Mouse (Mus musculus) limb, embryonic 13.5 days (tissue): ENCODE measurements around the gene Mast4. TPM values are rescaled to one million over a fixed set of nuclear protein-coding genes. Genes with fewer than 3 reads are reported as not detected.

Source experiments
- ATAC-seq: fragments of 200-750 bp; cut with Nextera tagmentation; 2 replicates; pipeline ENCODE4 v1.8.0; 2017; ENCODE audit warnings: low read depth, moderate number of reproducible peaks, moderate TSS enrichment; ENCODE audit not compliant: low FRiP score
- H3K27ac ChIP-seq: fragments of 300-500 bp; sonication (generic); 2 replicates; pipeline ENCODE4 v1.5.1; 2015; ENCODE audit warnings: inconsistent platforms, mild to moderate bottlenecking, moderate library complexity
- H3K27me3 ChIP-seq: fragments of 300-500 bp; sonication (generic); 2 replicates; pipeline ENCODE4 v1.6.1; 2015; ENCODE audit warnings: mild to moderate bottlenecking, inconsistent platforms
- H3K36me3 ChIP-seq: fragments of 300-500 bp; sonication (generic); 2 replicates; pipeline ENCODE4 v1.6.1; 2015; ENCODE audit warnings: inconsistent platforms, mild to moderate bottlenecking, moderate library complexity
- H3K4me1 ChIP-seq: fragments of 300-500 bp; sonication (generic); 2 replicates; pipeline ENCODE4 v1.6.1; 2015; ENCODE audit warnings: inconsistent platforms
- H3K4me2 ChIP-seq: fragments of 300-500 bp; sonication (generic); replicated peaks from 2 replicates; pipeline ENCODE4 v1.6.1; 2015; ENCODE audit warnings: inconsistent platforms, mild to moderate bottlenecking, moderate library complexity
- H3K4me3 ChIP-seq: fragments of 300-500 bp; sonication (generic); 2 replicates; pipeline ENCODE4 v1.5.1; 2015; ENCODE audit warnings: moderate library complexity, mild to moderate bottlenecking, inconsistent platforms
- H3K9ac ChIP-seq: fragments of 300-500 bp; sonication (generic); 2 replicates; pipeline ENCODE4 v1.6.1; 2015; ENCODE audit warnings: mild to moderate bottlenecking, inconsistent platforms
- H3K9me3 ChIP-seq: fragments of 300-500 bp; sonication (generic); 2 replicates; pipeline ENCODE4 v1.6.1; 2016; ENCODE audit warnings: inconsistent platforms
- WGBS: fragments of 180-500 bp; shearing (Covaris S2); methylation state at CpG from one replicate; pipeline ENCODE4 v1.1.7; 2015; 5-methylcytosine and 5-hydroxymethylcytosine counted together
- polyA plus RNA-seq: library from polyadenylated mRNA; unstranded; fragments of >200 nt; fragmentation: Nextera tagmentation; extraction: Ambion mirVana; gene quantifications from 2 replicates; pipeline ENCODE4 v1.2.1, GENCODE M21; 2015

The Mast4 gene
- polyA plus RNA-seq, 1 experiment from 2014 or later: 23.2 TPM

GRCm38 (mm10) chr13:102900083-102900420 lies 434.2 kb downstream of the Mast4 start:
- 45% methylated on average over 2 of the region's 2 CpGs for WGBS
- Histone ChIP-seq H3K9me3 (no peaks in the 10 kb centered on the region), H3K27ac (no peak overlapping the region), H3K9ac (no peak overlapping the region), H3K4me3 (no peak overlapping the region), H3K27me3 (no peaks in the 10 kb centered on the region), H3K4me1 (peaks cover 57% of the 10 kb centered on the region), H3K4me2 (no peak overlapping the region), H3K36me3 (no peaks in the 10 kb centered on the region)
- no peak for ATAC-seq

- Histone ChIP-seq H3K9ac (no peak overlapping the region), H3K4me1 (peaks cover 60% of the 10 kb centered on the region), H3K27me3 (no peaks in the 10 kb centered on the region), H3K4me2 (peak overlapping the region; percentile 16; the same call in 1 of the 2 replicates), H3K9me3 (no peaks in the 10 kb centered on the region), H3K27ac (0 out of 2 replicates have a peak overlapping the region, but pooled peaks have one; percentile 44), H3K4me3 (no peak overlapping the region), H3K36me3 (no peaks in the 10 kb centered on the region)
- WGBS: 65% methylated on average over 9 of the region's 9 CpGs
- peak; percentile 29; the same call in 1 of the 2 replicates for ATAC-seq
These were observed 434.8 kb downstream of the Mast4 start for GRCm38 (mm10) chr13:102899253-102900082.

GRCm38 (mm10) chr13:102898374-102899131 lies 435.7 kb downstream of the Mast4 start:
- Histone ChIP-seq H3K27ac (peak overlapping the region; percentile 44; the same call in 1 of the 2 replicates), H3K4me1 (peaks cover 60% of the 10 kb centered on the region), H3K9ac (no peak overlapping the region), H3K27me3 (no peaks in the 10 kb centered on the region), H3K36me3 (no peaks in the 10 kb centered on the region), H3K9me3 (no peaks in the 10 kb centered on the region), H3K4me2 (peak overlapping the region; percentile 16; the same call in 1 of the 2 replicates), H3K4me3 (no peak overlapping the region)
- 43% methylated on average over 15 of the region's 15 CpGs for WGBS
- ATAC-seq: peak; percentile 22; the same call in 1 of the 2 replicates

GRCm38 (mm10) chr13:102896322-102896721 lies 438.0 kb downstream of the Mast4 start:
- Histone ChIP-seq H3K9ac (no peak overlapping the region), H3K36me3 (no peaks in the 10 kb centered on the region), H3K27me3 (no peaks in the 10 kb centered on the region), H3K27ac (no peak overlapping the region), H3K4me2 (no peak overlapping the region), H3K4me1 (peaks cover 64% of the 10 kb centered on the region), H3K9me3 (no peaks in the 10 kb centered on the region), H3K4me3 (no peak overlapping the region)
- ATAC-seq: no peak

- no peak overlapping the region for H3K9ac ChIP-seq
- H3K4me3 ChIP-seq: no peak overlapping the region
- peaks cover 60% of the 10 kb centered on the region for H3K4me1 ChIP-seq
- H3K36me3 ChIP-seq: no peaks in the 10 kb centered on the region
- H3K4me2 ChIP-seq: no peak overlapping the region
- WGBS: 69% methylated on average over 6 of the region's 6 CpGs
- ATAC-seq: no peak
- H3K9me3 ChIP-seq: no peaks in the 10 kb centered on the region
- no peaks in the 10 kb centered on the region for H3K27me3 ChIP-seq
- no peak overlapping the region for H3K27ac ChIP-seq
These were observed 438.4 kb downstream of the Mast4 start for GRCm38 (mm10) chr13:102895894-102896293.

- Histone ChIP-seq H3K36me3 (no peaks in the 10 kb centered on the region), H3K27ac (no peak overlapping the region)
These were observed 439.7 kb downstream of the Mast4 start for GRCm38 (mm10) chr13:102894287-102895234.

GRCm38 (mm10) chr13:102892783-102893182 lies 441.5 kb downstream of the Mast4 start:
- WGBS: 82% methylated on average over 3 of the region's 3 CpGs
- Histone ChIP-seq H3K4me2 (no peak overlapping the region), H3K27ac (no peak overlapping the region), H3K4me1 (peaks cover 47% of the 10 kb centered on the region), H3K4me3 (no peak overlapping the region), H3K9ac (no peak overlapping the region), H3K27me3 (no peaks in the 10 kb centered on the region), H3K36me3 (no peaks in the 10 kb centered on the region), H3K9me3 (no peaks in the 10 kb centered on the region)
- no peak for ATAC-seq

More at GRCm38 (mm10) chr13:102894287-102895234, 439.7 kb downstream of the Mast4 start:
- Histone ChIP-seq H3K9me3 (no peaks in the 10 kb centered on the region), H3K4me2 (no peak overlapping the region), H3K4me3 (no peak overlapping the region), H3K9ac (no peak overlapping the region), H3K27me3 (no peaks in the 10 kb centered on the region), H3K4me1 (peaks cover 54% of the 10 kb centered on the region)
- WGBS: 31% methylated on average over 15 of the region's 15 CpGs
- no peak for ATAC-seq

GRCm38 (mm10) chr13:102889989-102890388 lies 444.3 kb downstream of the Mast4 start:
- Histone ChIP-seq H3K9me3 (no peaks in the 10 kb centered on the region), H3K27ac (no peak overlapping the region), H3K4me1 (peaks cover 36% of the 10 kb centered on the region), H3K4me3 (no peak overlapping the region), H3K36me3 (no peaks in the 10 kb centered on the region), H3K9ac (no peak overlapping the region), H3K4me2 (no peak overlapping the region), H3K27me3 (no peaks in the 10 kb centered on the region)
- ATAC-seq: no peak
- 77% methylated on average over 10 of the region's 10 CpGs for WGBS

- 87% methylated on average over 13 of the region's 13 CpGs for WGBS
- Histone ChIP-seq H3K4me1 (peaks cover 31% of the 10 kb centered on the region), H3K4me3 (no peak overlapping the region), H3K4me2 (no peak overlapping the region), H3K9ac (no peak overlapping the region), H3K9me3 (no peaks in the 10 kb centered on the region), H3K27ac (no peak overlapping the region), H3K36me3 (no peaks in the 10 kb centered on the region), H3K27me3 (no peaks in the 10 kb centered on the region)
- no peak for ATAC-seq
These were observed 444.8 kb downstream of the Mast4 start for GRCm38 (mm10) chr13:102889537-102889936.

- H3K9ac ChIP-seq: no peak overlapping the region
- no peaks in the 10 kb centered on the region for H3K9me3 ChIP-seq
- peaks cover 26% of the 10 kb centered on the region for H3K4me1 ChIP-seq
- WGBS: 74% methylated on average over 15 of the region's 15 CpGs
- H3K27me3 ChIP-seq: no peaks in the 10 kb centered on the region
- no peak overlapping the region for H3K4me2 ChIP-seq
- no peaks in the 10 kb centered on the region for H3K36me3 ChIP-seq
- ATAC-seq: no peak
- H3K4me3 ChIP-seq: no peak overlapping the region
- H3K27ac ChIP-seq: no peak overlapping the region
These were observed 445.3 kb downstream of the Mast4 start for GRCm38 (mm10) chr13:102888895-102889490.

- H3K27me3 ChIP-seq: no peaks in the 10 kb centered on the region
- WGBS: 72% methylated on average over 8 of the region's 8 CpGs
- ATAC-seq: no peak
- no peak overlapping the region for H3K4me2 ChIP-seq
- H3K9ac ChIP-seq: no peak overlapping the region
- H3K36me3 ChIP-seq: no peaks in the 10 kb centered on the region
- no peak overlapping the region for H3K4me3 ChIP-seq
- H3K9me3 ChIP-seq: no peaks in the 10 kb centered on the region
- H3K27ac ChIP-seq: no peak overlapping the region
- H3K4me1 ChIP-seq: peaks cover 18% of the 10 kb centered on the region
These were observed 446.1 kb downstream of the Mast4 start for GRCm38 (mm10) chr13:102888211-102888610.
